Mouse (Mus musculus): ENCODE data around the gene Ubqln1. TPM values are rescaled to one million over a fixed set of nuclear protein-coding genes. Genes with fewer than 3 reads are reported as not detected.

The Ubqln1 gene
- polyA plus RNA-seq, 1 experiment from 2014 or later = 61.4 TPM

DNA sequence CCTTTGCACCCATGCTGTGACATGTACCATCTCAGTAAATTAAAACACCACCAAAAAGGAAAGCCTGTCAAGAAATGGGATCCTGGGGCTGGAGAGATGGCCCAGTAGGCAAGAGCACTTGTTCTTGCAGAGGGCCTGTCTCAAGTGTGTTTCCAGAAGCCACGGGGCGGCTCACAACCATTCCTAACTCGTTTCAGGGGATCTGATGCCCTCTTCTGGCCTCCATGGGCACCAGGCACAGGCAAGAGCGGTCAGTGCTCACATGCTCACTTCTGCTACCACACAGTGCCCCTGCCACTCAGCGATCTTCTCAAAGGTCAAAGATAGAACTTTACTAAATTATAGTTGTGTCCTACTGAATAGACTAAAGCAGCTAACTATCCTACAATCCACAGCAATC lies 17.2 kb upstream of the Ubqln1 start:
- 51% methylated on average over 5 of the region's 5 CpGs for WGBS
- no peaks in the 10 kb centered on the region for H3K9me3 ChIP-seq (ENCODE audit: control insufficient read depth, low read length)
- H3K36me3 ChIP-seq (ENCODE audit: control insufficient read depth, insufficient read depth, low read length) = no peaks in the 10 kb centered on the region
- H3K4me2 ChIP-seq (replicated peaks; ENCODE audit: low read depth) = no peak overlapping the region
- ATAC-seq (ENCODE audit: low FRiP score, low TSS enrichment) (peak; percentile 63; the same call in 1 of the 2 replicates), DNase-seq (ENCODE audit: low spot score) (peak; percentile 72)
- no peak overlapping the region for H3K9ac ChIP-seq (ENCODE audit: low read length)
- H3K27ac ChIP-seq (replicated peaks) = no peak overlapping the region
- H3K27me3 ChIP-seq (ENCODE audit: control insufficient read depth, insufficient read depth, low read length) = no peaks in the 10 kb centered on the region
- H3K4me3 ChIP-seq (ENCODE audit: low read depth, low read length) = no peak overlapping the region
- no peak for TF ChIP-seq EP300 (optimal IDR thresholded peaks at IDR 0.05)
- peak; percentile 78 for TF ChIP-seq CTCF (IDR thresholded peaks at IDR 0.05; ENCODE audit: low read depth)
- H3K4me1 ChIP-seq (replicated peaks; ENCODE audit: control insufficient read depth, insufficient read depth) = no peaks in the 10 kb centered on the region

DNA sequence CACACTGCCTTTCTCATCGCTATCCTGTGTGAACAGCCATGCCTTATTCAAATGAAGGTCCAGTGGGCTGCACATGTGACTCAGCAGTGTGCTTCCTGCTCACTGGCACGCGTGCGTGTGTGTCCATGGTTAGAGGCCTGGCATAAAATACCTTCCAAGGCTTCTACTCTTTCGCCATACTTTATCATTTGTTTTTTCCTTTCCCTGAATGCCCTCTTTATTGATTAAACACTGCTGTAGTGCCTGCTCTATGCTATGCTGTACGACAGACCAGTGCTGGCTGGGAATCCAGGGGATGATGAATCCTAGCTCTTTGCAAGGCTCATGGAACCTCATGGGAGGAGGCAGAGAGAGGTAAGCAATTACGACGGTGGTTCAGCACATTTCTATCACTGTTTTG lies 16.6 kb upstream of the Ubqln1 start:
- no peak overlapping the region for H3K4me3 ChIP-seq (ENCODE audit: low read depth, low read length)
- ATAC-seq (ENCODE audit: low FRiP score, low TSS enrichment) (no peak), DNase-seq (ENCODE audit: low spot score) (no peak)
- H3K27me3 ChIP-seq (ENCODE audit: control insufficient read depth, insufficient read depth, low read length) = no peaks in the 10 kb centered on the region
- H3K9ac ChIP-seq (ENCODE audit: low read length) = no peak overlapping the region
- no peak overlapping the region for H3K27ac ChIP-seq (replicated peaks)
- H3K9me3 ChIP-seq (ENCODE audit: control insufficient read depth, low read length) = no peaks in the 10 kb centered on the region
- H3K4me1 ChIP-seq (replicated peaks; ENCODE audit: control insufficient read depth, insufficient read depth) = no peaks in the 10 kb centered on the region
- no peak for TF ChIP-seq CTCF (IDR thresholded peaks at IDR 0.05; ENCODE audit: low read depth)
- TF ChIP-seq EP300 (optimal IDR thresholded peaks at IDR 0.05) = no peak
- 85% methylated on average over 8 of the region's 8 CpGs for WGBS
- no peak overlapping the region for H3K4me2 ChIP-seq (replicated peaks; ENCODE audit: low read depth)
- no peaks in the 10 kb centered on the region for H3K36me3 ChIP-seq (ENCODE audit: control insufficient read depth, insufficient read depth, low read length)

DNA sequence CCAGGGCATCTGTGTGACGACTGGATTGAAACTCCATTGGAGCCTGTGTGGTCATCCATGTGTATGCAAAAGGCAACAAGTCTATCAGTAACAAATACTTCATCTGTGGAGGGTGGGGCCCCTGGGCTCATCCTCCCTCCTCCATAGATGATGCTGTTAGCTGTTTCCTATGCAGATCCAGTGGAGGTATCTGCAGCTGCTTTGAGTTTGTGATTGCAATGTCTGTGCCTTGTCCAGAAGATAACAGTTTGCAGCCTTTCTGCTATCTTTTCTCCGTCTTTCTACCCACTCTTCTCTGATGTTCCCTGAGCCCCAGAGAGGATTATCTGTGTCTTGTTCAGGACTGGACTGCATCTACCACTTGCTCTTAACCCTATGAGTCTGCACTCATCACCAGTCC lies 13.2 kb upstream of the Ubqln1 start:
- no peaks in the 10 kb centered on the region for H3K27me3 ChIP-seq (ENCODE audit: control insufficient read depth, insufficient read depth, low read length)
- no peaks in the 10 kb centered on the region for H3K4me1 ChIP-seq (replicated peaks; ENCODE audit: control insufficient read depth, insufficient read depth)
- H3K4me2 ChIP-seq (replicated peaks; ENCODE audit: low read depth) = no peak overlapping the region
- TF ChIP-seq EP300 (optimal IDR thresholded peaks at IDR 0.05) (no peak), CTCF (IDR thresholded peaks at IDR 0.05; ENCODE audit: low read depth) (no peak)
- DNase-seq (ENCODE audit: low spot score) (no peak), ATAC-seq (ENCODE audit: low FRiP score, low TSS enrichment) (no peak)
- H3K36me3 ChIP-seq (ENCODE audit: control insufficient read depth, insufficient read depth, low read length) = no peaks in the 10 kb centered on the region
- no peak overlapping the region for H3K4me3 ChIP-seq (ENCODE audit: low read depth, low read length)
- 77% methylated on average over 2 of the region's 2 CpGs for WGBS
- no peak overlapping the region for H3K9ac ChIP-seq (ENCODE audit: low read length)
- H3K27ac ChIP-seq (replicated peaks) = no peak overlapping the region
- no peaks in the 10 kb centered on the region for H3K9me3 ChIP-seq (ENCODE audit: control insufficient read depth, low read length)

DNA sequence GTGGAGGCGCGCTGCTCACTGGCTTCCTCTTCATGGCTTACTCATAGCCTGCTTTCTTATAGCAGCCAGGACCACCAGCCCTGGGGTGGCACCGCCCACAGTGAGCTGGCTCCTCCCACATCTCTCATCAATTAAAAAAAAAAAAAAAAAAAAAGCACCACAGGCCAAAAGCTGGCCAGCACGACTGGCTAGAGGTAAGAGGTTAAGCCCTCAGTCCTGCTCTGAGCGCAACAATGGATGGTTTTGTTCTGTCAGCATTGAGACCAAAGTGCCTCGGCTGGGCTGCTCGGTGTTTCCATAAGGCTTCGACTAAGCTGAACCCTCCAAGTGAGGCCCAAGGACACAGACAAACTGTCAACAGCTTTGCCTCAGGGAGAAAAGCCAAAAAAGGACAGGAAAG lies 10.2 kb upstream of the Ubqln1 start:
- Histone ChIP-seq H3K4me2 (replicated peaks; ENCODE audit: low read depth) (no peak overlapping the region), H3K27me3 (ENCODE audit: control insufficient read depth, insufficient read depth, low read length) (no peaks in the 10 kb centered on the region), H3K4me3 (ENCODE audit: low read depth, low read length) (no peak overlapping the region), H3K4me1 (replicated peaks; ENCODE audit: control insufficient read depth, insufficient read depth) (no peaks in the 10 kb centered on the region), H3K36me3 (ENCODE audit: control insufficient read depth, insufficient read depth, low read length) (no peaks in the 10 kb centered on the region), H3K9ac (ENCODE audit: low read length) (no peak overlapping the region), H3K9me3 (ENCODE audit: control insufficient read depth, low read length) (no peaks in the 10 kb centered on the region), H3K27ac (replicated peaks) (no peak overlapping the region)
- DNase-seq (ENCODE audit: low spot score) (no peak), ATAC-seq (ENCODE audit: low FRiP score, low TSS enrichment) (no peak)
- no peak for TF ChIP-seq EP300 (optimal IDR thresholded peaks at IDR 0.05)
- TF ChIP-seq CTCF (IDR thresholded peaks at IDR 0.05; ENCODE audit: low read depth) = no peak
- 68% methylated on average over 8 of the region's 8 CpGs for WGBS

DNA sequence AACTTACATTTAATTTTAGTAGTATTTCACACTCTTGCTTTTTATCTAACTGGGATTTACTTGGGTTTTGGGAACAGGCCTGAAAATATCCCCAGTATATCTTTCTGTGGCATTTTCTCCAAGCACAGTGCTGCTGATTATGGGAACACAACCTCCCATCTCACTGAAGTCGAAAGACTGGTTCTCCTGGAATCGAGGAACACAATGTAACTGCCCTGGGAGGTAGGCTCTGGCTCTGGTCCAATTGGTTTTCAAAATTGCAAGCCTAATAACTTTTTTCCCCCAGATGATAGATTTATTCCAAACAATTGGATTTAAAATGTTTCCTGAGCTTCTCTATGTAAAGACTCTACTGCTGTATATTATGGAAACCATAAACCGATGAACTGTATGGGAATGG lies 4.8 kb upstream of the Ubqln1 start:
- Histone ChIP-seq H3K27ac (replicated peaks) (0 out of 2 replicates have a peak overlapping the region, but pooled peaks have one; percentile 24), H3K4me3 (ENCODE audit: low read depth, low read length) (no peak overlapping the region), H3K4me1 (replicated peaks; ENCODE audit: control insufficient read depth, insufficient read depth) (no peaks in the 10 kb centered on the region), H3K27me3 (ENCODE audit: control insufficient read depth, insufficient read depth, low read length) (no peaks in the 10 kb centered on the region), H3K4me2 (replicated peaks; ENCODE audit: low read depth) (no peak overlapping the region), H3K36me3 (ENCODE audit: control insufficient read depth, insufficient read depth, low read length) (no peaks in the 10 kb centered on the region), H3K9me3 (ENCODE audit: control insufficient read depth, low read length) (no peaks in the 10 kb centered on the region), H3K9ac (ENCODE audit: low read length) (no peak overlapping the region)
- no peak for TF ChIP-seq EP300 (optimal IDR thresholded peaks at IDR 0.05)
- TF ChIP-seq CTCF (IDR thresholded peaks at IDR 0.05; ENCODE audit: low read depth) = no peak
- 34% methylated on average over 3 of the region's 3 CpGs for WGBS
- ATAC-seq (ENCODE audit: low FRiP score, low TSS enrichment) = no peak
- DNase-seq (ENCODE audit: low spot score) = peak; percentile 53

DNA sequence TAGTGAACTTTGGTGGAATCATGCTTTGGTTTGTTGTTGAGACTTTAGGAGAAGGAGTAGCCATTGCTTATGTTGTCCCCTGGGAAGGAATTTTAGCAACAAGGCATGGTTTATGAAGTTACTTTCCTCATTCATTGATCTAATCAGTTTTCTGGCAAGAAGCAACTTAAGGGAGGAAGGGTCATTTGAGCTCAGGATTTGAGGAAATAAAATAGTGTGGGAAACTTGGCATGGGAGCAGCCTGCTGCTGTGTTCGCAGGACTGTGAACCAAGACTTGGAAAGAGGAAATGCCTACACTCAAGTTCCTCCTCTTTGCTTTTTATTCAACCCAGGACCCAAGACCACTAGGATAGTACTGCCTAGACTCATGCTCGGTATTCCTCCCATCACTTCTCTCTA lies 2.1 kb upstream of the Ubqln1 start:
- Histone ChIP-seq H3K4me3 (ENCODE audit: low read depth, low read length) (no peak overlapping the region), H3K4me1 (replicated peaks; ENCODE audit: control insufficient read depth, insufficient read depth) (no peaks in the 10 kb centered on the region; the same call in 1 of the 2 replicates), H3K36me3 (ENCODE audit: control insufficient read depth, insufficient read depth, low read length) (no peaks in the 10 kb centered on the region), H3K9me3 (ENCODE audit: control insufficient read depth, low read length) (no peaks in the 10 kb centered on the region), H3K4me2 (replicated peaks; ENCODE audit: low read depth) (no peak overlapping the region), H3K27ac (replicated peaks) (no peak overlapping the region), H3K9ac (ENCODE audit: low read length) (no peak overlapping the region), H3K27me3 (ENCODE audit: control insufficient read depth, insufficient read depth, low read length) (no peaks in the 10 kb centered on the region)
- 89% methylated on average over 2 of the region's 2 CpGs for WGBS
- TF ChIP-seq EP300 (optimal IDR thresholded peaks at IDR 0.05) = no peak
- no peak for TF ChIP-seq CTCF (IDR thresholded peaks at IDR 0.05; ENCODE audit: low read depth)
- DNase-seq (ENCODE audit: low spot score) = no peak
- no peak for ATAC-seq (ENCODE audit: low FRiP score, low TSS enrichment)

Data from stomach, postnatal 0 days (tissue).